Mouse (Mus musculus): ENCODE results near the gene Snx25. TPM values are rescaled to one million over a fixed set of nuclear protein-coding genes. Genes with fewer than 3 reads are reported as not detected.

Snx25 gene
- polyA plus RNA-seq (2015; fragmentation: Nextera tagmentation; extraction: Ambion mirVana), result 9.8 and 10.9 TPM in 2 replicates

DNA sequence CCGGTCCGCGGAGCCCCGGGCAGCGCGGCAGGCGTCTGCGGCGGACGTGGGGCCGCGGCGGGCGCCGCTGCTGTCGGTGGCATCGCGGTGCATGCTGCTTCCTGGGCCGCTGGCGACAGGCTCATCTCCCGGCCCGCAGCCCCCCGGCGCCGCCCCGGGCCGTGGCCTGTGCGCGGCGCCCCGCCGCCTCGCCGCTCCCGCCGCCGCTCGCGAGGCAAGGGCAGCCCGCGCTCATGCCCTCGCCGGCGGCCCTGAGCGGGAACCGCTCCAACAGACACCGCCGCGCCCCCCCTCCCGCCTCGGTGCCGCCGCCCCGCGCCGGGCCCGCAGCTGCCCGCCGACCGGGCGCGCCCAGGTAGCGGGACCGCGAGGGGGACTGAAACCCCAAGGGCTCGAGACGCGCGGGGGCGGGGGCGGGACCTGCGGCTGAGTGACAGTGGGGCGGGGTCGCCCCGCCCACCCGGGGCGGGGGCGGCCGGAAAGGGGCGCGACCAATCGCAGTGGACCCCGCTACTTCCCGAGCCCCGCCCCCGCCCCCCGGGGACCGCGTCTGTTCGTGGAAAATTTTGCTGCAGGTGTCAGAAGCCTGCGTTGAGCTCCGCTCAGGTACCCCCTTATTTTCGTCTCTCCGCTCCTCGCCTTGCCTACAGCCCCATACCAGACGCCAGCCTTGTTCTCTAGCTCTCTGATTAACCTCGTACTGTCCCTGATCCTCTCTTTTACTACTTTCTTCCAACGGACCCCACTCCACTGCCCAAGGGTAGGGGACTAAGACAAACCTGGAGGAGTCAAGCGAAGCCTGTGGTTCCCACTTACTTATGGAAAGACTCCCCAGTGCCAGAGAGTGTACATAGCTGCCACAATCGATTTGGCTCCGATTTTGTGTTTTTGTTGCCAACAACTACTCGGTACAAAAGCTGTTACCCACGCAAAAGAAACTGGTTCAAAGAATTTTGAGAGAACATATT is at the start of gene Snx25:
Gene Snx25, minus strand, starts transcription at position 96 of the 968 bp plus-strand sequence.
- Histone ChIP-seq H3K27ac (ENCODE audit: low read depth, low read length) (peak within 1 kb of the TSS; percentile 87), H3K27me3 (replicated peaks; ENCODE audit: control insufficient read depth, insufficient read depth, low read length) (peaks cover 2% of the 10 kb centered on the region), H3K4me2 (ENCODE audit: low read length) (peak within 1 kb of the TSS; percentile 77), H3K36me3 (ENCODE audit: control insufficient read depth, insufficient read depth, low read length) (no peaks in the 10 kb centered on the region), H3K4me1 (ENCODE audit: control insufficient read depth, insufficient read depth, low read depth, low read length) (peaks cover 16% of the 10 kb centered on the region), H3K9me3 (ENCODE audit: control insufficient read depth, low read length) (no peaks in the 10 kb centered on the region), H3K4me3 (ENCODE audit: low read length) (peak within 1 kb of the TSS; percentile 90), H3K9ac (ENCODE audit: low read depth, low read length) (peak within 1 kb of the TSS; percentile 91)
- 3% methylated on average over 75 of the region's 103 CpGs for WGBS
- peak; percentile 89 for ATAC-seq

DNA sequence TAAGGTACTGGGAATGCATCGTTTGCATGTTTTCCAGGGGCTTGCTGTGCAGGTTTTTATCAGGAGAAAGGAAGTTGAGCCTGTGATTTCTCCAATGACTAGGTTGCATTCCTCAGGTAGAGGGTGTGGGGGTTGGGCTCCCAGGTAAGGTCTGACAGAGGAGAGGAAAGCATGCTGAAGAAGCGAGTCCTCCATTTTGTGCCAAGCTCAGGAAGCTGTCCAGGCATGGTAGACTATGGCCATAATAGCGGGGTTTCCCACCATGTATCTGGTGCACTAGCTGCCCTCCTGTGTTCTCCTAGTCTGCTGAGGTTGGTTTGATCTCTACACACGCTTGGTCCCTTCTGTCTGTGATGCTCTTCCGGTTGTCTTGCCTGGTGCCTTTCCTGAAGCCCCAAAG is 45.7 kb upstream of the Snx25 start:
- ATAC-seq, result no peak
- Histone ChIP-seq H3K36me3 (ENCODE audit: control insufficient read depth, insufficient read depth, low read length) (peaks cover 13% of the 10 kb centered on the region), H3K4me1 (ENCODE audit: control insufficient read depth, insufficient read depth, low read depth, low read length) (no peaks in the 10 kb centered on the region), H3K27ac (ENCODE audit: low read depth, low read length) (no peak overlapping the region), H3K9me3 (ENCODE audit: control insufficient read depth, low read length) (no peaks in the 10 kb centered on the region), H3K9ac (ENCODE audit: low read depth, low read length) (no peak overlapping the region), H3K4me3 (ENCODE audit: low read length) (no peak overlapping the region), H3K4me2 (ENCODE audit: low read length) (no peak overlapping the region), H3K27me3 (replicated peaks; ENCODE audit: control insufficient read depth, insufficient read depth, low read length) (no peaks in the 10 kb centered on the region)
- WGBS, result 92% methylated on average over 5 of the region's 5 CpGs

DNA sequence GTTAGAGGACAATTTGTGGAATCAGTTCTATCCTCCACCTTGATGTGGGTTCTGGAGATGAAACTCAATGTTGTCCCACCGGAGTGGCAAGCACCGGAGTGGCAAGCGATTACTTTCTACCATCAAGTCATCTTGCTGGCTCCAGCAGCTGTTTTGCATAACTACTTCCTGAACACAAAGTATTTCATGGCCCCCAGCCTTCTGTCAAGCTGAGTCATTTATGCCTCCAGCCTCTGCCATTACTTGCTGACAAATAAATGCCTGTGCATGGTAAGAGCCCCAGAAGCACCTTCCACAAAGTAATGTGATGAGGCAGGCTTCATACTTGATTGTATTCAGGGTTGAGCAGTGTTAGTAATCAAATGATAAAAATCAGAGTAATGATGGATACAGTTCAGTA is 44.9 kb upstream of the Snx25 start:
- H3K4me3 ChIP-seq (ENCODE audit: low read length), result no peak overlapping the region
- 85% methylated on average over 3 of the region's 3 CpGs for WGBS
- no peaks in the 10 kb centered on the region for H3K4me1 ChIP-seq (ENCODE audit: control insufficient read depth, insufficient read depth, low read depth, low read length)
- peaks cover 13% of the 10 kb centered on the region for H3K36me3 ChIP-seq (ENCODE audit: control insufficient read depth, insufficient read depth, low read length)
- H3K27ac ChIP-seq (ENCODE audit: low read depth, low read length), result no peak overlapping the region
- no peaks in the 10 kb centered on the region for H3K9me3 ChIP-seq (ENCODE audit: control insufficient read depth, low read length)
- no peak overlapping the region for H3K9ac ChIP-seq (ENCODE audit: low read depth, low read length)
- no peaks in the 10 kb centered on the region for H3K27me3 ChIP-seq (replicated peaks; ENCODE audit: control insufficient read depth, insufficient read depth, low read length)
- H3K4me2 ChIP-seq (ENCODE audit: low read length), result no peak overlapping the region
- ATAC-seq, result no peak

DNA sequence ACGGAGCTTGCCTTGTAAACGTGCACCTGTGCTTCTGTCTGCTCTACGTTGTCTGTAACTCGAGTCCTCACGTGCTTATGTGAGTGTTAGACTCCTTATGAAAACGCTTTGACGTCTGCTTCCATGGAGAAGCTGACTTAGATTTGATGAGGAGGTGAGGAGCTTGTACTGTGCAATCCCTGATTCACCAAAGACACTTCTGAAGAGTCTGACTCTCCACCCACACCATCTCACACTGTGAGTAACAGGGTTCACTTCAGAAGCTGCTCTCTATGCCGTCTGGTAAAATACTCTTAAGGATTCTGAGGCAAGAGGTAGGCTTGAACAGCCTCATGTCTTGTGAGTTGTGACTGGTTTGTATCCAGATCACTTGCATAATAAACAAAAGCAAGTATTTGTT is 41.1 kb upstream of the Snx25 start:
- H3K4me3 ChIP-seq (ENCODE audit: low read length), result no peak overlapping the region
- H3K27ac ChIP-seq (ENCODE audit: low read depth, low read length), result no peak overlapping the region
- WGBS, result 87% methylated on average over 8 of the region's 8 CpGs
- H3K36me3 ChIP-seq (ENCODE audit: control insufficient read depth, insufficient read depth, low read length), result peaks cover 10% of the 10 kb centered on the region
- no peaks in the 10 kb centered on the region for H3K27me3 ChIP-seq (replicated peaks; ENCODE audit: control insufficient read depth, insufficient read depth, low read length)
- H3K9ac ChIP-seq (ENCODE audit: low read depth, low read length), result no peak overlapping the region
- H3K4me1 ChIP-seq (ENCODE audit: control insufficient read depth, insufficient read depth, low read depth, low read length), result no peaks in the 10 kb centered on the region
- H3K4me2 ChIP-seq (ENCODE audit: low read length), result no peak overlapping the region
- no peak for ATAC-seq
- no peaks in the 10 kb centered on the region for H3K9me3 ChIP-seq (ENCODE audit: control insufficient read depth, low read length)

DNA sequence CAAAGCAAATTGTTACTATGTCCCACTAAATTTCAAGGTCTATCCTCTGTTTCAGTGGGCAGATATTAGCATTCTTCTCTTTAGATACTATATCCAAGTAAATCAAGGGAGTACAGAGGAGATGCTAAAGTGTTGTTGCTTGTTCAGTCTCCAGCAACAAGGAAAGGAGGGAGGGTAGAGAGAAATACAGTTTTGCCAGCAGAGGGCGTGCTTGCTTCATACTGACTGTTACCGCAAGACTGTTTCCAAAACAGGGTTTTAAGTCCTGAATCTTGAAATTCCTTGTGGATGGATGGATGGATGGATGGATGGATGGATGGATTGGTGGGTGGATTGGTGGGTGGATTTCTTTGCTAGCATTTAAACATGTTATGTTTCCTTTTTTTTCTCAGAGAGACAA is 33.4 kb upstream of the Snx25 start:
- no peak overlapping the region for H3K4me2 ChIP-seq (ENCODE audit: low read length)
- H3K4me1 ChIP-seq (ENCODE audit: control insufficient read depth, insufficient read depth, low read depth, low read length), result no peaks in the 10 kb centered on the region
- H3K36me3 ChIP-seq (ENCODE audit: control insufficient read depth, insufficient read depth, low read length), result 0 out of 2 replicates have a peak, but pooled peaks cover 2% of the 10 kb centered on the region
- H3K27me3 ChIP-seq (replicated peaks; ENCODE audit: control insufficient read depth, insufficient read depth, low read length), result no peaks in the 10 kb centered on the region
- no peaks in the 10 kb centered on the region for H3K9me3 ChIP-seq (ENCODE audit: control insufficient read depth, low read length)
- no peak overlapping the region for H3K9ac ChIP-seq (ENCODE audit: low read depth, low read length)
- no peak for ATAC-seq
- H3K4me3 ChIP-seq (ENCODE audit: low read length), result no peak overlapping the region
- H3K27ac ChIP-seq (ENCODE audit: low read depth, low read length), result no peak overlapping the region
- WGBS, result 6% methylated on average over 2 of the region's 2 CpGs

DNA sequence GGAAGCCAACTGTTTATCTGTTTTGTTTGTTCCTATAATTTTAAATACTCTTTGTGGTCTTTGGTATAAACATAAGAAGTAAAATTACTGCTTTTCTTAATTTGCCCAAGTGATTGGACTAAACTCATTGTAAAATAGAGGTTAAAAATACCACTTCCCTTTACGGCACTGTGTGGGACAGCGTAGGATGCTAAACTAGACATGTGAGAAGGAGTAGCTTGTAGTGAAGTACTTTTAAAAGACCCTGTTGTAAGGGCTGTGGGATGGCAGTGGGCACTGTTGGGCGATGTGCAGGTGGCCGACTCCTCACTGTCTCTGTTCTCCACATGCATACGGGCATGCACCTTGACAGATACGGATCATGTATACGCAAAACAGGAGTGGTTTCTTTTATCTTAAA is 28.2 kb upstream of the Snx25 start:
- ATAC-seq, result no peak
- Histone ChIP-seq H3K27ac (ENCODE audit: low read depth, low read length) (no peak overlapping the region), H3K27me3 (replicated peaks; ENCODE audit: control insufficient read depth, insufficient read depth, low read length) (no peaks in the 10 kb centered on the region), H3K36me3 (ENCODE audit: control insufficient read depth, insufficient read depth, low read length) (peaks cover 6% of the 10 kb centered on the region; the same call in 1 of the 2 replicates), H3K4me3 (ENCODE audit: low read length) (no peak overlapping the region), H3K4me2 (ENCODE audit: low read length) (no peak overlapping the region), H3K9ac (ENCODE audit: low read depth, low read length) (no peak overlapping the region), H3K9me3 (ENCODE audit: control insufficient read depth, low read length) (no peaks in the 10 kb centered on the region), H3K4me1 (ENCODE audit: control insufficient read depth, insufficient read depth, low read depth, low read length) (no peaks in the 10 kb centered on the region)
- 95% methylated on average over 7 of the region's 7 CpGs for WGBS

DNA sequence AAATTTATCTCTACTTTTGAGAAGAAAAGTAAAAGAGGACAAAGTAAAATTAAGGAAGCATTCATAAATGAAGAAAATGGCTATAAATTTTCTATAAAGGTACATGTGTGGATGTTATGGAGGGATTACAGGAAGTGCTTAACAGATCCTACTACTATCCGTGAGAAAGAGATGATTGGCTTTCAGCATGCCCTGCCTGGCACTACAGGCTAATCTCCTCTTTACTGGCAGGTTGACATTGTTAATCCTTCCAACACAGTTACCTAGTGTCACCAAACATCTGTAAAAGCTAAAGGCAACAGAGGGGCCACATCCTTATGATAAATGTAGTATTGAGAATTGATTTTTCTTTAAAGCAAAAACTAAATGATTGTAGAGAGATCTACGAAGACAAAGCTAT is 21.7 kb upstream of the Snx25 start:
- Histone ChIP-seq H3K4me2 (ENCODE audit: low read length) (no peak overlapping the region), H3K9me3 (ENCODE audit: control insufficient read depth, low read length) (no peaks in the 10 kb centered on the region), H3K27me3 (replicated peaks; ENCODE audit: control insufficient read depth, insufficient read depth, low read length) (no peaks in the 10 kb centered on the region), H3K4me3 (ENCODE audit: low read length) (no peak overlapping the region), H3K27ac (ENCODE audit: low read depth, low read length) (no peak overlapping the region), H3K36me3 (ENCODE audit: control insufficient read depth, insufficient read depth, low read length) (peaks cover 20% of the 10 kb centered on the region), H3K9ac (ENCODE audit: low read depth, low read length) (no peak overlapping the region), H3K4me1 (ENCODE audit: control insufficient read depth, insufficient read depth, low read depth, low read length) (no peaks in the 10 kb centered on the region)
- ATAC-seq, result no peak
- 85% methylated on average over 2 of the region's 2 CpGs for WGBS

DNA sequence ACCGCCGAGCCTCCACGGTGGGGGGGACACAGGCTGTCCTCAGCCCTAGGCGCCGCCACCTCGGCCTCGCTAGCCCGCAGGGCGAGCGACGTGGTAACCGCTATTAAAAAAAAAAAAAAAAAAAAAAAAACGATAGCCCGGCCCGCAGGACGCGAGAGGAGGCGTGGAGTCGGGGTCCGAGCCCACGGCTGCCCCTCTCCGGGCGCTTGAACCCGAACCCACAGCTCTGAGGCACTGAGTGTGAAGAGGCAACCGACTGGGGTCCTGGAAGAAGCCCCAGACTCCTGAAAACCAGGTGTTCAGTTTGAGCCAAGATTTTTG is 11.9 kb upstream of the Snx25 start:
- peak overlapping the region; percentile 76 for H3K4me2 ChIP-seq (ENCODE audit: low read length)
- H3K27me3 ChIP-seq (replicated peaks; ENCODE audit: control insufficient read depth, insufficient read depth, low read length), result no peaks in the 10 kb centered on the region
- H3K9me3 ChIP-seq (ENCODE audit: control insufficient read depth, low read length), result no peaks in the 10 kb centered on the region
- peak overlapping the region; percentile 90 for H3K27ac ChIP-seq (ENCODE audit: low read depth, low read length)
- H3K4me3 ChIP-seq (ENCODE audit: low read length), result peak overlapping the region; percentile 75
- H3K4me1 ChIP-seq (ENCODE audit: control insufficient read depth, insufficient read depth, low read depth, low read length), result peaks cover 7% of the 10 kb centered on the region
- WGBS, result 2% methylated on average over 24 of the region's 25 CpGs
- H3K36me3 ChIP-seq (ENCODE audit: control insufficient read depth, insufficient read depth, low read length), result no peaks in the 10 kb centered on the region
- ATAC-seq, result peak; percentile 19
- peak overlapping the region; percentile 93 for H3K9ac ChIP-seq (ENCODE audit: low read depth, low read length)

DNA sequence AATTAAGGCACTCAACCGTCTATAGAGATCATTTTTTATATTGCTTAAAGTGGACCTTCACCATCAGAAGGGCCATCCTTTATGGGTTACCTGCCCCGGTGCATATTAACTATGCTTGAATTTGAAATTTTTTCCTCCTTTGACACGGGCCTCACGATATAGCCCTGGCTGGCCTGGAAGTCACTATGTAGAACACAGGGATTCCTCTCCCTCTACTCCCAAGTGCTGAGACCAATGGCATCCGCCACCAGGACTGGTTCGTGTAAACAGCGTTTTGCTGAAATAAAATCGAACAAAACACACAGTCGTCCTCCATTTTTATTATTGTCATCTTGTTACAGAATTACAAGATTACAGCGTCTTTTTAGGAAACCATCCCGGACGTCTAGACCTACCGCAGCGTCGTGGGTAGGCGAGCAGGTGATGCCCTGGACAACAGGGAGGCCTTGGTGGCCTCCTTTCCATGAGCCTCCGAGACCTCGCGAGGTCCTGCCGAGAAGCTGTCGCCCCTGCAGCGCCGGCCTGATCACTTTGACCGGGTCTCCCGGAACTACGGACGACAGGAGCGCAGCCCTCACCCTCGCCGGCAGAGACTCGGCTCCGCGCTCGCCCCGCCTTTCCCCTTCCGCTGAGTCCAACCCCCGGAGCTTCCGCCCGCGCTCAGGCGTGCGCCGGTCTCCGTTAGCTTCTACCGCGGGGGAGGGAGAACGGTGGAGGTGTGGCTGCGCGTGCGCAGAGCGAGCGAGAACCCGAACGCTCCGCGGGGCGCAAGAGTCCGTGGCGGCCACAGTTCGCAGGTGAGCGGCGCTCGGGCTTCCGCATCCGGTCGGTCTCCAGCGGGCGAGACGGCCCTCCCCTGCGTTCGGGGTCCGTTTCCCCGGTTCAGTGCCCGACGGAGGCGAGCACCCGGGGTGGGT is 11.3 kb upstream of the Snx25 start:
- peak overlapping the region; percentile 75 for H3K4me3 ChIP-seq (ENCODE audit: low read length)
- H3K4me2 ChIP-seq (ENCODE audit: low read length), result peak overlapping the region; percentile 76
- H3K36me3 ChIP-seq (ENCODE audit: control insufficient read depth, insufficient read depth, low read length), result no peaks in the 10 kb centered on the region
- ATAC-seq, result peak; percentile 99
- 2% methylated on average over 57 of the region's 77 CpGs for WGBS
- H3K9me3 ChIP-seq (ENCODE audit: control insufficient read depth, low read length), result no peaks in the 10 kb centered on the region
- H3K27me3 ChIP-seq (replicated peaks; ENCODE audit: control insufficient read depth, insufficient read depth, low read length), result no peaks in the 10 kb centered on the region
- peak overlapping the region; percentile 90 for H3K27ac ChIP-seq (ENCODE audit: low read depth, low read length)
- peak overlapping the region; percentile 93 for H3K9ac ChIP-seq (ENCODE audit: low read depth, low read length)
- H3K4me1 ChIP-seq (ENCODE audit: control insufficient read depth, insufficient read depth, low read depth, low read length), result peaks cover 7% of the 10 kb centered on the region

Measured in hindbrain, embryonic 16.5 days (tissue).